Mouse (Mus musculus) left cerebral cortex, postnatal 14 days (tissue): Measurements from ENCODE around the gene Anxa1. TPM values are rescaled to one million over a fixed set of nuclear protein-coding genes. Genes with fewer than 3 reads are reported as not detected.

Source experiments
- DNase-seq, 2 experiments: peaks; one replicate each; pipeline ENCODE4 v3.0.0; 2021 to 2022; ENCODE audit warnings: low spot score in 2 of 2, mixed read lengths in 1 of 2
- intact Hi-C: fragments of 180-260 bp; cut with DNase I; formaldehyde crosslinking; loops from one replicate; pipeline ENCODE4 v1.15.1; 2025
- total RNA-seq, 2 experiments: library from RNA; stranded (reverse); gene quantifications; 2 replicates each; pipeline ENCODE4 v1.2.3; 2021

Gene Anxa1
- total RNA-seq, 2 experiments from 2014 or later = 2.5 to 3.1 TPM

GRCm38 (mm10) chr19:20388276-20388675 is 2.5 kb downstream of the Anxa1 start:
- no peak for DNase-seq
- intact Hi-C loops = no loop called here

GRCm38 (mm10) chr19:20386296-20386695 is 4.4 kb downstream of the Anxa1 start:
- intact Hi-C loops = no loop called here

DNA sequence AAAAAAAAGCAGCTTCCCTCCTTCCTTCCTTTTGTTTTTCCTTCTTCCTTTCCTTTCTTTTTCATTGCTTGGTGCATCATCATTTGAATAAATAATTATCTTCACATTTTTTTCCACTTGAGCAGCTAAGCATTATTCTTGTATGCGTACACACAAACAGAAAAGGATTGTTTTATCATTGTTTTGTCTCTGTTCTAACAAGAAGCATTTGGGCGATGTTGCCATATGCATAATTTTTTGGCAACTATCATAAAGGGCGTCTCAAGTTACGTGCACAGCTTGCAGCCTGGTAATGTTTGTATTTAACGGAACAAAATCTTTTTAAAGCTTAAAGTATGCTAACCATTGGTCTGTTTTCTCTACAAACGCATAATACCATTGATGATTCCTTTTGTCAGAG is 5.1 kb downstream of the Anxa1 start:
- intact Hi-C loops = no loop called here
- DNase-seq = no peak

More at GRCm38 (mm10) chr19:20386296-20386695, 4.4 kb downstream of the Anxa1 start:
- no peak for DNase-seq

- DNase-seq = no peak
- intact Hi-C loops = no loop called here
Measured at GRCm38 (mm10) chr19:20381207-20381752, 9.5 kb downstream of the Anxa1 start.

GRCm38 (mm10) chr19:20370175-20370574 is 20.6 kb downstream of the Anxa1 start:
- no peak for DNase-seq
- intact Hi-C loops = no loop called here

DNA sequence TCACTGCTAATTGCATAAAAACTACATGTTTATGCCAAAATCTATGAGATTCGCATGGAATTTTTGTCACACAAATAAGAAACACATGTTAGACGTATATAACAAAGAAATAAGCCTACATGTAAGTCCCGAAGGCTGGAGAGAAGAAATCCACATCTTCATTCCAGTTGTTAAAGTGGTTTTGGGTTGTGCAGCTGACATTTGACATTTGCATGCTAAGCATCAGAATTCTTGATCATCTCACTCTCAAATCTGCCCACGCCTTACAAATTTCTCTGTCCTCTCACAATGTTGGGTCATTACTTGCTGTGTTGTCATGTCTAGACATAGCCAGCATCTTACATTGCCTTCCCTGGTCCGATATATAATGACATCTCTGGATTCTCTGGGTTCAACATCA is 24.2 kb downstream of the Anxa1 start:
- DNase-seq = no peak
- intact Hi-C loops = loop anchor here (10.0 kb wide), 2 partner anchors 358 to 398 kb away; partner anchors contain the start of gene Aldh1a7

- intact Hi-C loops = loop anchor here (10.0 kb wide), 2 partner anchors 359 to 399 kb away; partner anchors contain the start of gene Aldh1a7
- no peak for DNase-seq
Measured at GRCm38 (mm10) chr19:20366010-20366409, 24.7 kb downstream of the Anxa1 start.

- intact Hi-C loops = loop anchor here (10.0 kb wide), 2 partner anchors 359 to 399 kb away; partner anchors contain the start of gene Aldh1a7
- DNase-seq = no peak
Measured at GRCm38 (mm10) chr19:20365364-20365763, 25.4 kb downstream of the Anxa1 start.

DNA sequence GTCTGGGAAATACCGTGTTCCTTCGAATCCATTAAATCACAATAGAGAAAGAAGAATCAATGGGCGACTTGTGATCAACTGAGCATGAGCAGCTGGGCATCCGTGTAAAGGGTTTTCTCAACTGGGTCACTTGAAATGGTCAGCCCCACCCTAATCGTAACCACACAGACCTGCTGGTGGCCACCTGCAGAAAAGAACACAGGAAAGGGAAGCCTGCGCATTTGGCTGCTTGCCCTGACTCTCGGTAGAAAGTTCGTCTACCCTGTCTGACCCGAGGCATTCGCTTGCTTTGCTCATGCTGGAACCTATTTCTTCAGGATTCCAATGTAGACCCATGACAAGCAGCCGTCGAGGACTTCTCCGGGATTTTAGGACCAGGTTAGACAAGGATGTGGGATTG is 25.8 kb downstream of the Anxa1 start:
- intact Hi-C loops = loop anchor here (5.0 to 10.0 kb wide), 3 partner anchors 67 to 400 kb away; partner anchors contain the start of gene Aldh1a7
- no peak for DNase-seq

GRCm38 (mm10) chr19:20363221-20363620 is 27.5 kb downstream of the Anxa1 start:
- DNase-seq = no peak
- intact Hi-C loops = loop anchor here (5.0 to 10.0 kb wide), 3 partner anchors 69 to 402 kb away; partner anchors contain the start of gene Aldh1a7

DNA sequence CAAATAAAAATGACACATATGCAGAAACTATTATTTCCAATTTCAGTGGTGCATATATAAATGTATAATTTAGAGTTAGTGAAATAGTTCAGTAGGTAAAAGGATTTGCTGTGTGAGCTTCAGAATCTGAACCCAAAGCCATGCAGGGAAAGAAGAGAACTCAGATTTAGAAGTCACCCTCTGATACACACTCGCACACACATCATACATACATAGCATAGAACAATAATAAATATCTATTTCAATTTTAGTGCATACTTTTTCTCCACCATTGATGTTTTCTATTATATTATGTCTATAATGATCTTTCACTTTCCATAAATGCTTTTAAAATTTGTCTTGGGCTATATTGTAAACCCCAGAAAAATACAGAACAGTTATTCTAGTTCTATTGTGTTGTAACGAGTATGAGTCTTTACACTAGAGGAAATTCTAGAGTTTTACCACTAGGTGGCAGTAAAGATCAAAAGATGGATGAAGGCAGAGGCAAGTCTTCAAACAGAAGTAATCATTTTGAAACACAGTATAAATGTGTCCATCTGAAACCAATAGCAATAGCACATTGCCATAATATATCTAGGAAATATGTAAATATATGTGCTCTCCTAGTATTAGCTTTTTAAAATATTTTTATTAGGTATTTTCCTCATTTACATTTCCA is 28.7 kb downstream of the Anxa1 start:
- DNase-seq = peak in 1 of 2 experiments; percentile 17
- intact Hi-C loops = loop anchor here (5.0 to 10.0 kb wide), 3 partner anchors 70 to 403 kb away; partner anchors contain the start of gene Aldh1a7

DNA sequence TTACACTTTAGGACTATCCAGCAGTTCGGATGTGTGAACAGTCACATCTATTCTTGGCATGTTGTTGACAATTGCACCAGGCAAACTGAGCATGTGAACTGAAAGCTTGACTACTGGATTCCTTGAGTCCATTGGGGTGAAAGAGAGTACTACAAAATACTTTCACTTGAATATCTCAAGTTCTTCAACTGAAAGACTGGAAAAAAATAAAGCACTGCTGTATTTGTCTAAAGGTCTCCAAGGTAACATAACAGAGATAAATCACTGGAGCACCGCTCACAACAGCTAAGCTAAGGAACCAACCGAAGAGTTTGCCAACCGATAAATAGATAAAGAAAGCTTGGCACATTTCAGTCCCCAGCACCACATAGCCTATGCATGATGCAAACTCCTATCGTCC is 32.1 kb downstream of the Anxa1 start:
- no peak for DNase-seq
- intact Hi-C loops = no loop called here

DNA sequence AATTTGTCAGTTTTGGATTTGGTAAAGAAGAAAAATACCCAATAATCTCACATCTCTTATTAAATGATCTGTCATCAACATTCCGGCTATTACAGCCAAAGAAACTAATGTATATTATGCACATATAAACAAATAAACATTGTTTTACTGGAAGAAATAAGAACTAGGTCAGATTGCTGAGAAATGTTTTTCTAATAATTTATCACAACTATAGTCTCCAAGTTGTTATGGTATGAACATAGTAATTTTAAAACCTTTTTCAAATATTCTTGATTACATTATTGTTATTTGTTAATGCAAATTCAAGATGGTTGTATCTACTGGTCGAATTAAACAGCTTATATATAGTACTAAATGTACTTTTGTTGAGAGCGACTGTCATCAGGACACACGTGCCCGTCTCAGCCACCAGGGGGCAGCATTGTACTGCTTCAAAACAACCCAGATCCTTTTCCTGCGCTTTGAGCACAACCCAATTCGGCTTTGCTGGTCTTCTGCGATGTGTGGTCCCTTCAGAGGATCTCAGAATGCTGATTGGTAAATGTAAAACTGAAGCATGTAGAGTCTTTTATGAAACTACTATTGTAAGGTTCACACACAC is 45.3 kb downstream of the Anxa1 start:
- intact Hi-C loops = loop anchor here (5.0 kb wide), 2 partner anchors 1368 to 1473 kb away; no protein-coding TSS in a partner anchor
- DNase-seq = peak; percentile 85 to 89

GRCm38 (mm10) chr19:20344511-20345316 is 46.0 kb downstream of the Anxa1 start:
- intact Hi-C loops = loop anchor here (5.0 kb wide), 3 partner anchors 1302 to 1472 kb away; no protein-coding TSS in a partner anchor

DNA sequence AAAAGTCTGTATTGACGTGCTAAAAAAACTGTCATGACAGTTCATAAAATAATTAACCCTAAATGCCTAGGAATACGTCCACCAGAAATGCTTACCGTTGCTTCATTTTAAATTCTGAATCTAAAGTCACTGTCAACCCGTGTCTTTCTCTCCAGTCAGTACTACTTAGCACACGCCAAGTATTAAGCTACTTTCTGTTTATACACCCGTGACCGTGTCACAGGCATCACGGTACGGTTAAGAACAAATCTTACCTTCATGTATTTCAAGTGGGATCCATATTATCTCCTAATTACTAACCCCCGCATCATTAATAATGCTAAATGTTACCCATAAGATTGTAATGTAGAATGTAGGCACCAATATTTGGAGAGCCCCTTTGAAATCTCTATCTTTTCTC is 46.7 kb downstream of the Anxa1 start:
- DNase-seq = no peak
- intact Hi-C loops = loop anchor here (5.0 kb wide), 1 partner anchor 1302 kb away; no protein-coding TSS in a partner anchor

More at GRCm38 (mm10) chr19:20344511-20345316, 46.0 kb downstream of the Anxa1 start:
- peak; percentile 76 to 81 for DNase-seq
